8 mouse cellular contexts compared by ENCODE assay signal in genomic region chr6:29762524-29762923, GRCm38 (mm10). TPM values are rescaled to one million over a fixed set of nuclear protein-coding genes. Genes with fewer than 3 reads are reported as not detected.
DNase-seq lines count a peak whose midpoint lies in the region; ATAC-seq and TF ChIP-seq lines count a peak whose summit lies in the region.

No protein-coding gene starts in this region.

- TF ChIP-seq CTCF in MEL (IDR thresholded peaks at IDR 0.05 in 2 of 3, conservative IDR thresholded peaks at IDR 0.05 in 1 of 3; ENCODE audit: control insufficient read depth in 1 of 3, insufficient read depth in 1 of 3, low read depth in 2 of 3, low read length in 3 of 3, poor library complexity in 1 of 3, severe bottlenecking in 1 of 3), result peak; percentile 65 to 86 (median 82)
- peak; percentile 74 for TF ChIP-seq CTCF in kidney, postnatal 0 days (IDR thresholded peaks at IDR 0.05; ENCODE audit: low read depth)
- peak; percentile 54; the same call in 1 of the 2 replicates for TF ChIP-seq CTCF in small intestine, adult 2 months (IDR thresholded peaks at IDR 0.05; ENCODE audit: extremely low read depth, insufficient read length, insufficient replicate concordance, low read depth, low read length)

- H3K27me3 ChIP-seq in MEL (ENCODE audit: control insufficient read depth in 1 of 2, insufficient read depth in 2 of 2, low read length in 2 of 2), result no peaks in the 10 kb centered on the region
- no peaks in the 10 kb centered on the region for H3K27me3 ChIP-seq in kidney, postnatal 0 days (ENCODE audit: insufficient read depth, low read length)
- no peaks in the 10 kb centered on the region for H3K27me3 ChIP-seq in small intestine, adult 2 months (ENCODE audit: control insufficient read depth, insufficient read depth, low read length)
- H3K27me3 ChIP-seq in intestine, embryonic 16.5 days (replicated peaks; ENCODE audit: control insufficient read depth, insufficient read depth, low read length), result no peaks in the 10 kb centered on the region

- H3K4me2 ChIP-seq in kidney, postnatal 0 days (ENCODE audit: low read length), result no peak overlapping the region
- no peak overlapping the region for H3K4me2 ChIP-seq in intestine, embryonic 16.5 days (ENCODE audit: low read depth, low read length)

- no peak for TF ChIP-seq POLR2A in MEL (IDR thresholded peaks at IDR 0.05; ENCODE audit: control insufficient read depth in 1 of 2, insufficient read depth in 1 of 2, low read depth in 1 of 2, low read length in 2 of 2, poor library complexity in 1 of 2)
- TF ChIP-seq POLR2A in small intestine, adult 2 months (IDR thresholded peaks at IDR 0.05; ENCODE audit: low read depth, low read length), result no peak

- no peaks in the 10 kb centered on the region for H3K9me3 ChIP-seq in MEL (replicated peaks; ENCODE audit: insufficient read depth, low read length)
- H3K9me3 ChIP-seq in kidney, postnatal 0 days (replicated peaks; ENCODE audit: low read length), result no peaks in the 10 kb centered on the region
- no peaks in the 10 kb centered on the region for H3K9me3 ChIP-seq in intestine, embryonic 16.5 days (ENCODE audit: control insufficient read depth, low read length)

- H3K4me3 ChIP-seq in MEL (ENCODE audit: control insufficient read depth in 1 of 2, insufficient read depth in 1 of 2, low read depth in 2 of 2, low read length in 2 of 2), result no peak overlapping the region
- no peak overlapping the region for H3K4me3 ChIP-seq in kidney, postnatal 0 days (replicated peaks; ENCODE audit: low read depth, low read length)
- H3K4me3 ChIP-seq in small intestine, adult 2 months (ENCODE audit: low read depth, low read length), result no peak overlapping the region
- no peak overlapping the region for H3K4me3 ChIP-seq in intestine, embryonic 16.5 days (ENCODE audit: low read length)

- ATAC-seq in kidney, postnatal 0 days (replicated peaks; ENCODE audit: low FRiP score, low read depth), result no peak
- ATAC-seq in intestine, embryonic 16.5 days, result no peak

- 58% methylated on average over 4 of the region's 4 CpGs for WGBS in kidney, postnatal 0 days
- WGBS in small intestine, adult 2 months, result 64% methylated on average over 4 of the region's 4 CpGs
- WGBS in intestine, embryonic 16.5 days, result 59% methylated on average over 4 of the region's 4 CpGs

- no peak for TF ChIP-seq EP300 in MEL (IDR thresholded peaks at IDR 0.05; ENCODE audit: low read depth in 1 of 2, low read length in 2 of 2)

- peak; percentile 81 for DNase-seq in heart, adult 11 months
- DNase-seq in heart, postnatal 25 days (ENCODE audit: low spot score), result no peak
- peak; percentile 22 for DNase-seq in 3134 (ENCODE audit: extremely low read depth, insufficient read length, low spot score)
- peak; percentile 61 for DNase-seq in MEL (ENCODE audit: low read depth, low spot score)
- peak; percentile 61 for DNase-seq in kidney, postnatal 0 days (ENCODE audit: low spot score)
- no peak for DNase-seq in cerebellum, adult 18-20 months

- H3K4me1 ChIP-seq in MEL (ENCODE audit: control insufficient read depth in 1 of 2, insufficient read depth in 2 of 2, low read length in 2 of 2), result peaks cover 0 to 3% of the 10 kb centered on the region in 2 experiments; a peak in 1 of 4 replicates
- no peaks in the 10 kb centered on the region for H3K4me1 ChIP-seq in kidney, postnatal 0 days (replicated peaks; ENCODE audit: insufficient read depth, low read length)
- no peaks in the 10 kb centered on the region for H3K4me1 ChIP-seq in small intestine, adult 2 months (ENCODE audit: control insufficient read depth, insufficient read depth, insufficient read length, low read length)
- no peaks in the 10 kb centered on the region for H3K4me1 ChIP-seq in intestine, embryonic 16.5 days (ENCODE audit: control insufficient read depth, insufficient read depth, low read length)

- H3K27ac ChIP-seq in MEL (ENCODE audit: control insufficient read depth, low read depth, low read length), result no peak overlapping the region
- H3K27ac ChIP-seq in kidney, postnatal 0 days, result no peak overlapping the region
- no peak overlapping the region for H3K27ac ChIP-seq in small intestine, adult 2 months (ENCODE audit: insufficient read depth, low read depth, low read length)
- no peak overlapping the region for H3K27ac ChIP-seq in intestine, embryonic 16.5 days (ENCODE audit: low read length)

- intact Hi-C loops in heart, postnatal 25 days (cut with DNase I), result no loop called here

- no peaks in the 10 kb centered on the region for H3K79me2 ChIP-seq in MEL (ENCODE audit: control insufficient read depth, insufficient read depth, low read length, poor library complexity)

- TF ChIP-seq RAD21 in MEL (IDR thresholded peaks at IDR 0.05; ENCODE audit: low read depth, low read length), result peak; percentile 83

- no peak overlapping the region for H3K9ac ChIP-seq in MEL (ENCODE audit: control insufficient read depth, low read depth, low read length, poor library complexity, severe bottlenecking)
- H3K9ac ChIP-seq in kidney, postnatal 0 days (ENCODE audit: low read depth, low read length), result no peak overlapping the region
- H3K9ac ChIP-seq in intestine, embryonic 16.5 days (ENCODE audit: low read depth, low read length), result no peak overlapping the region

- H3K36me3 ChIP-seq in MEL (ENCODE audit: control insufficient read depth in 1 of 2, insufficient read depth in 2 of 2, low read length in 2 of 2), result peaks cover 1 to 3% of the 10 kb centered on the region in 2 experiments; a peak in 2 of 4 replicates
- H3K36me3 ChIP-seq in kidney, postnatal 0 days (ENCODE audit: insufficient read depth, low read length), result peaks cover 15% of the 10 kb centered on the region; the same call in 1 of the 2 replicates
- H3K36me3 ChIP-seq in small intestine, adult 2 months (ENCODE audit: control insufficient read depth, insufficient read depth, low read length), result no peaks in the 10 kb centered on the region
- H3K36me3 ChIP-seq in intestine, embryonic 16.5 days (ENCODE audit: control insufficient read depth, insufficient read depth, low read length), result 0 out of 2 replicates have a peak, but pooled peaks cover 7% of the 10 kb centered on the region

TF ChIP-seq in MEL, 35 proteins besides CTCF, POLR2A, EP300 and RAD21:
- TF ChIP-seq MAX (IDR thresholded peaks at IDR 0.05; ENCODE audit: low read length) (no peak), USF1 (IDR thresholded peaks at IDR 0.05; ENCODE audit: low read depth, low read length) (no peak), TCF12 (IDR thresholded peaks at IDR 0.05; ENCODE audit: low read depth, low read length) (no peak), CHD2 (IDR thresholded peaks at IDR 0.05; ENCODE audit: low read length) (no peak), SIN3A (IDR thresholded peaks at IDR 0.05; ENCODE audit: low read length) (peak; percentile 46; the same call in 1 of the 2 replicates), GABPA (IDR thresholded peaks at IDR 0.05; ENCODE audit: low read depth, low read length) (no peak), TAL1 (IDR thresholded peaks at IDR 0.05; ENCODE audit: low read length) (no peak), ZKSCAN1 (IDR thresholded peaks at IDR 0.05; ENCODE audit: low read depth, low read length) (no peak), MAFK (IDR thresholded peaks at IDR 0.05; ENCODE audit: borderline replicate concordance, low read depth, low read length) (no peak), ETS1 (IDR thresholded peaks at IDR 0.05; ENCODE audit: low read depth, low read length) (no peak), UBTF (IDR thresholded peaks at IDR 0.05; ENCODE audit: borderline replicate concordance, insufficient read depth, low read depth, low read length) (no peak), ZC3H11A (IDR thresholded peaks at IDR 0.05; ENCODE audit: low read depth, low read length) (peak; percentile 89), RCOR1 (IDR thresholded peaks at IDR 0.05; ENCODE audit: low read depth, low read length) (no peak), ZMIZ1 (IDR thresholded peaks at IDR 0.05; ENCODE audit: low read depth, low read length) (no peak), CHD1 (IDR thresholded peaks at IDR 0.05; ENCODE audit: low read depth, low read length) (no peak), USF2 (IDR thresholded peaks at IDR 0.05; ENCODE audit: borderline replicate concordance in 1 of 2, insufficient read depth in 1 of 2, low read depth in 1 of 2, low read length in 2 of 2) (no peak), NELFE (IDR thresholded peaks at IDR 0.05; ENCODE audit: low read depth, low read length) (no peak), BHLHE40 (IDR thresholded peaks at IDR 0.05; ENCODE audit: borderline replicate concordance, low read depth, low read length) (no peak), NRF1 (IDR thresholded peaks at IDR 0.05; ENCODE audit: insufficient read depth, low read depth, low read length, poor library complexity, severe bottlenecking) (no peak), MAZ (IDR thresholded peaks at IDR 0.05; ENCODE audit: low read depth, low read length) (no peak), SMC3 (IDR thresholded peaks at IDR 0.05; ENCODE audit: low read depth, low read length) (peak; percentile 87), TBP (IDR thresholded peaks at IDR 0.05; ENCODE audit: low read depth, low read length) (no peak), HCFC1 (IDR thresholded peaks at IDR 0.05; ENCODE audit: low read depth, low read length) (no peak)

RNA-seq across cellular contexts. Expression of gene Ahcyl2, which starts 5.3 kb away (rescaled TPM):
- total RNA-seq in heart, postnatal 25 days (2021), result 10 to 100 TPM; 15.0 to 16.9 TPM
- total RNA-seq in MEL (2012; rRNA removed), result 14.5 and 17.0 TPM in 2 replicates
- polyA plus RNA-seq in MEL (2012; ENCODE audit: insufficient read depth in 1 of 2, insufficient read length in 2 of 2, low read depth in 1 of 2, low replicate concordance in 2 of 2, missing spikeins in 1 of 2), result 10 to 100 TPM in 1 of 2 experiments, not detected in 1; 16.9 TPM
- 18.5 and 18.7 TPM in 2 replicates for polyA plus RNA-seq in kidney, postnatal 0 days (2015; fragmentation: Nextera tagmentation; extraction: Ambion mirVana)
- polyA plus RNA-seq in small intestine, adult 2 months (2012; rRNA removed), result 84.6 and 110 TPM in 2 replicates
- 80.5 and 91.5 TPM in 2 replicates for polyA plus RNA-seq in intestine, embryonic 16.5 days (2015; fragmentation: Nextera tagmentation; extraction: Ambion mirVana)

RNA-seq across cellular contexts. Expression of gene Smo, which starts 27.2 kb away (rescaled TPM):
- 10 to 100 TPM in 1 of 2 experiments, 1 to 10 TPM in 1; 9.4 to 10.3 TPM for total RNA-seq in heart, postnatal 25 days (2021)
- total RNA-seq in MEL (2012; rRNA removed), result 52.0 and 62.6 TPM in 2 replicates
- 10 to 100 TPM in 1 of 2 experiments, not detected in 1; 83.7 TPM for polyA plus RNA-seq in MEL (2012; ENCODE audit: insufficient read depth in 1 of 2, insufficient read length in 2 of 2, low read depth in 1 of 2, low replicate concordance in 2 of 2, missing spikeins in 1 of 2)
- 26.4 and 27.5 TPM in 2 replicates for polyA plus RNA-seq in kidney, postnatal 0 days (2015; fragmentation: Nextera tagmentation; extraction: Ambion mirVana)
- 11.5 and 11.9 TPM in 2 replicates for polyA plus RNA-seq in small intestine, adult 2 months (2012; rRNA removed)
- 18.8 and 18.9 TPM in 2 replicates for polyA plus RNA-seq in intestine, embryonic 16.5 days (2015; fragmentation: Nextera tagmentation; extraction: Ambion mirVana)

Comparison
In these comparisons a context has a peak if more than half of its experiments do, and no peak if none do; other contexts are left out.
1. DNase-seq: peak in heart, adult 11 months (single experiment), 3134 (single experiment), MEL (single experiment) and kidney, postnatal 0 days (single experiment); none in heart, postnatal 25 days (single experiment) and cerebellum, adult 18-20 months (0 of 2).
2. Peak in every context shown above with its lines, with median percentiles within 50 percentile points of each other: CTCF ChIP-seq.